Mouse (Mus musculus): ENCODE results near the gene Ebpl. TPM values are rescaled to one million over a fixed set of nuclear protein-coding genes. Genes with fewer than 3 reads are reported as not detected.

Gene Ebpl
- total RNA-seq, 4 experiments from 2014 or later: 1.3 to 1.6 (median 1.4) TPM

Other genes with a start within 250 kb of the Ebpl start
- 10 to 100 TPM; 21.1 to 33.7 (median 25.7) TPM for gene Sacs, start 222.0 kb downstream of the Ebpl start, total RNA-seq (2022)
- gene Sgcg, start 101.9 kb downstream of the Ebpl start, total RNA-seq (2022): 100 to 1,000 TPM; 202 to 221 (median 214) TPM
- under 1 TPM; 0.47 to 0.86 (median 0.79) TPM for gene Arl11, start 50.7 kb downstream of the Ebpl start, total RNA-seq (2022)
- gene Kpna3, start 79.4 kb upstream of the Ebpl start, total RNA-seq (2022): 10 to 100 TPM; 51.4 to 63.7 (median 59.9) TPM
- 10 to 100 TPM; 52.6 to 61.9 (median 58.5) TPM for gene Spryd7, start 196.4 kb upstream of the Ebpl start, total RNA-seq (2022)
- gene Trim13, start 237.8 kb upstream of the Ebpl start, total RNA-seq (2022): 1 to 10 TPM; 7.1 to 8.6 (median 8.1) TPM
- gene Kcnrg, start 247.0 kb upstream of the Ebpl start, total RNA-seq (2022): under 1 TPM in 2 of 4 experiments, not detected in 2; 0.12 to 0.16 TPM

Measured in heart, adult 8-10 months (tissue).